Mouse (Mus musculus) kidney, postnatal 14 days (tissue): ENCODE data around the gene Nr2c2ap.

ENCODE experiments used
- DNase-seq: peaks from one replicate; pipeline ENCODE4 v3.0.0; 2022; ENCODE audit warnings: mixed read lengths

The Nr2c2ap gene

GRCm38 (mm10) chr8:70120667-70121066, 10.5 kb upstream of the Nr2c2ap start, which contains the start of gene Ncan:
Ncan (minus strand) TSS chr8:70120873.
- peak; percentile 79 for DNase-seq

- DNase-seq: no peak
Observed at GRCm38 (mm10) chr8:70122863-70123262, 8.3 kb upstream of the Nr2c2ap start.

- no peak for DNase-seq
Observed at GRCm38 (mm10) chr8:70124992-70125391, 6.1 kb upstream of the Nr2c2ap start.

- DNase-seq: peak; percentile 49
Observed at GRCm38 (mm10) chr8:70128435-70128834, 2.7 kb upstream of the Nr2c2ap start.

- peak; percentile 25 for DNase-seq
Observed at GRCm38 (mm10) chr8:70129309-70129952, 1.7 kb upstream of the Nr2c2ap start.

GRCm38 (mm10) chr8:70130066-70130465, 1.1 kb upstream of the Nr2c2ap start:
- no peak for DNase-seq

GRCm38 (mm10) chr8:70134086-70134485, 3.0 kb downstream of the Nr2c2ap start:
- no peak for DNase-seq

GRCm38 (mm10) chr8:70134931-70135330, 3.8 kb downstream of the Nr2c2ap start:
- no peak for DNase-seq

GRCm38 (mm10) chr8:70136591-70136990, 5.5 kb downstream of the Nr2c2ap start:
- no peak for DNase-seq

- DNase-seq: no peak
Observed at GRCm38 (mm10) chr8:70137890-70138289, 6.8 kb downstream of the Nr2c2ap start.

GRCm38 (mm10) chr8:70139026-70139857, 8.1 kb downstream of the Nr2c2ap start, which contains the start of the genes Rfxank, Borcs8 and Mef2b:
Rfxank (minus strand) TSS chr8:70139154.
Borcs8 (plus strand) TSS chr8:70139499.
Mef2b (plus strand) TSS chr8:70139711.
- DNase-seq: peak; percentile 100

GRCm38 (mm10) chr8:70139981-70140380, 8.8 kb downstream of the Nr2c2ap start:
- no peak for DNase-seq

GRCm38 (mm10) chr8:70147678-70148607, 16.8 kb downstream of the Nr2c2ap start:
- no peak for DNase-seq

GRCm38 (mm10) chr8:70150158-70150557, 19.0 kb downstream of the Nr2c2ap start:
- no peak for DNase-seq

GRCm38 (mm10) chr8:70152537-70153257, 21.6 kb downstream of the Nr2c2ap start:
- DNase-seq: peak; percentile 87

GRCm38 (mm10) chr8:70157240-70157800, 26.2 kb downstream of the Nr2c2ap start:
- DNase-seq: no peak

- peak; percentile 85 for DNase-seq
Observed at GRCm38 (mm10) chr8:70158069-70158853, 27.1 kb downstream of the Nr2c2ap start.

- no peak for DNase-seq
Observed at GRCm38 (mm10) chr8:70159211-70159610, 28.1 kb downstream of the Nr2c2ap start.

GRCm38 (mm10) chr8:70160015-70160414, 28.9 kb downstream of the Nr2c2ap start:
- DNase-seq: no peak

- DNase-seq: no peak
Observed at GRCm38 (mm10) chr8:70163316-70163715, 32.2 kb downstream of the Nr2c2ap start.
